Mouse (Mus musculus): ENCODE data around the gene Nwd1. TPM values are rescaled to one million over a fixed set of nuclear protein-coding genes. Genes with fewer than 3 reads are reported as not detected.
"Not testable (repeated sequence)": the region's sequence is repeated elsewhere in the genome, so short reads cannot be mapped to it uniquely, and the experiment has no call there.

The Nwd1 gene
- polyA plus RNA-seq, 1 experiment = 0.91 TPM

DNA sequence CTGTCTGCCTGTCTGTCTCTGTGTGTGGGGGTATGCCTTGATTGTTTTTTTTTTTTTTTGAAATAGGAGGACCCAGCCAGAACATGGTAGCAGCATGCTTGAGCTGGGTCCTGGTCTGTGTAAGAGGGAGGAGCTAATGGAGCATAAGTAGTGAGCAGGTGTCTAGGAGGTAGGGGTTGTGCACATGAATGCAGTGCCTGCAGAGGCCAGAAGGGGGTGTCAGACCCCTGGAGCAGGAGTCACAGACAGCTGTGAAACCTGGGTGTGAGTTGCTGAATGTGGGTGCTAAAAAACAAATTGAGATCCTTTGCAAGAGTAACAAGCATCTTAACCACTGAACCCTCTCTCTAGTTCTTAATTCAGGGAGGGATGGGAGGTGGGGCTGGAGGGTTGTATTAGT is 22.4 kb downstream of the Nwd1 start:
- Histone ChIP-seq H3K9me3 (replicated peaks; ENCODE audit: control insufficient read depth, insufficient read depth, low read length, poor library complexity, severe bottlenecking) (no peaks in the 10 kb centered on the region), H3K4me1 (ENCODE audit: control insufficient read depth, insufficient read depth, low read length) (peaks cover 6% of the 10 kb centered on the region), H3K9ac (ENCODE audit: low read depth, poor library complexity, severe bottlenecking) (no peak overlapping the region), H3K4me3 (ENCODE audit: low read depth, low read length) (no peak overlapping the region), H3K27ac (ENCODE audit: insufficient read depth, low read length) (no peak overlapping the region), H3K27me3 (ENCODE audit: control insufficient read depth, insufficient read depth, low read length, poor library complexity, severe bottlenecking) (no peaks in the 10 kb centered on the region), H3K36me3 (ENCODE audit: control insufficient read depth, insufficient read depth, low read length, poor library complexity, severe bottlenecking) (no peaks in the 10 kb centered on the region)
- peak; percentile 59 for TF ChIP-seq CTCF (IDR thresholded peaks at IDR 0.05; ENCODE audit: low read depth, low read length)
- no peak for TF ChIP-seq EP300 (IDR thresholded peaks at IDR 0.05; ENCODE audit: insufficient read depth, low read depth, low read length)

DNA sequence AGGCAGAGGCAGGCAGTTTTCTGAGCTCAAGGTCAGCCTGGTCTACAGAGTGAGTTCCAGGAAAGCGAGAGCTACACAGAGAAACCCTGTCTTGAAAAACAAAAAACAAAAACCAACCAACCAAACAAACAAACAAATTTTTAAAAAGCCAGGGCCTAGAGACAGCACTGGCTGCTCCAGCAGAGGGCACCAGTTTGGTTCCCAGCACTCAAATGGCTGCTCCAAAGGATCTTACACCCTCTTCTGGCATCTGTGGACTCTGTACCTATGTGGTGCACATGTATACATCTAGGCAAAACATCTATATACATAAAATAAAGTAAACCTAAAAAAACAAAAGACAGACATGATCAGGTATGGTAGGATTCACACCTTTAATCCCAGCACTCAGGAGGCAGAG is 26.3 kb downstream of the Nwd1 start:
- Histone ChIP-seq H3K36me3 (ENCODE audit: control insufficient read depth, insufficient read depth, low read length, poor library complexity, severe bottlenecking) (no peaks in the 10 kb centered on the region), H3K27me3 (ENCODE audit: control insufficient read depth, insufficient read depth, low read length, poor library complexity, severe bottlenecking) (no peaks in the 10 kb centered on the region), H3K9me3 (replicated peaks; ENCODE audit: control insufficient read depth, insufficient read depth, low read length, poor library complexity, severe bottlenecking) (no peaks in the 10 kb centered on the region), H3K27ac (ENCODE audit: insufficient read depth, low read length) (no peak overlapping the region), H3K9ac (ENCODE audit: low read depth, poor library complexity, severe bottlenecking) (no peak overlapping the region), H3K4me3 (ENCODE audit: low read depth, low read length) (no peak overlapping the region), H3K4me1 (ENCODE audit: control insufficient read depth, insufficient read depth, low read length) (peaks cover 13% of the 10 kb centered on the region)
- TF ChIP-seq EP300 (IDR thresholded peaks at IDR 0.05; ENCODE audit: insufficient read depth, low read depth, low read length) = no peak
- no peak for TF ChIP-seq POLR2A (IDR thresholded peaks at IDR 0.05; ENCODE audit: insufficient read depth, low read length)
- peak; percentile 65 for TF ChIP-seq CTCF (IDR thresholded peaks at IDR 0.05; ENCODE audit: low read depth, low read length)

DNA sequence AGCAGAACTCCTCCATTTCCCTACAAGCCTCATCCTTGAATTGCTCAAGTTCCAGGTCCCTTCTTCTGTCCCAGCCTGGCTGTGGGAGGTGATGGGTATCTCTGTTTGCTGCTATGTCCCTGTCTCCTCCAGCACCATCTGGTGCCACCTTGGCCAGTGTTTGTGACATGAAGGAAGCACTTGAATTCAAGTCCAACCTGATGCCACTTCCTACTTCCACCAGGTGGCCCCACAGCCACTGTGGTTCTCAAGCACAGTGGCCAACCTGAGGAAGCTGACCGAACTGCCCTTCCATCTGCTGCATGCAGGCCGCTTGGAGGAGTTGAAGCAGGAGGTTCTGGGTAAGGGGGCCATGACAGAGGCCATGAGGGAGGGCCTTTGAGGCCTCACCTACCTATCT is 27.7 kb downstream of the Nwd1 start:
- no peaks in the 10 kb centered on the region for H3K27me3 ChIP-seq (ENCODE audit: control insufficient read depth, insufficient read depth, low read length, poor library complexity, severe bottlenecking)
- peaks cover 15% of the 10 kb centered on the region for H3K4me1 ChIP-seq (ENCODE audit: control insufficient read depth, insufficient read depth, low read length)
- no peak overlapping the region for H3K4me3 ChIP-seq (ENCODE audit: low read depth, low read length)
- H3K9me3 ChIP-seq (replicated peaks; ENCODE audit: control insufficient read depth, insufficient read depth, low read length, poor library complexity, severe bottlenecking) = no peaks in the 10 kb centered on the region
- H3K36me3 ChIP-seq (ENCODE audit: control insufficient read depth, insufficient read depth, low read length, poor library complexity, severe bottlenecking) = no peaks in the 10 kb centered on the region
- no peak overlapping the region for H3K27ac ChIP-seq (ENCODE audit: insufficient read depth, low read length)
- TF ChIP-seq EP300 (IDR thresholded peaks at IDR 0.05; ENCODE audit: insufficient read depth, low read depth, low read length) (no peak), POLR2A (IDR thresholded peaks at IDR 0.05; ENCODE audit: insufficient read depth, low read length) (no peak), CTCF (IDR thresholded peaks at IDR 0.05; ENCODE audit: low read depth, low read length) (no peak)
- H3K9ac ChIP-seq (ENCODE audit: low read depth, poor library complexity, severe bottlenecking) = no peak overlapping the region

DNA sequence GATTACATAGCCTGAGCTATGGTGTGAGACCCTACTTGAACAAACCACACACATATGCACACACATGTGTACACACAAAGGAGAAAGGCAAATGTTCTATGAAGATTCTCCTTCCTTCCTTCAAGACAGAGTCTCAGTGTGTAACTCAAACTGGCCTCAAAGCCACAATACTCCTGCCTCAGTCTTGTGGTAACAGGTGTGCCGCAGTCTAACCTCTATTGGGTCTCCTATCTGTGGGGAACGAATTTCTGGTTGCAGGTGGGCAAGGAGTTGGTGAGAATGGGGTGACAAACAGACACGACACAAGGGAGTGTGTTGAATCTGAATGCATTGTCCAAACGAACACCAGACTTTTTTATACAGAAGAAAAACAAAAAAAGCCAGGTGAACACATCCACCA is 29.9 kb downstream of the Nwd1 start:
- H3K27me3 ChIP-seq (ENCODE audit: control insufficient read depth, insufficient read depth, low read length, poor library complexity, severe bottlenecking) = no peaks in the 10 kb centered on the region
- H3K4me3 ChIP-seq (ENCODE audit: low read depth, low read length) = no peak overlapping the region
- peaks cover 11% of the 10 kb centered on the region for H3K4me1 ChIP-seq (ENCODE audit: control insufficient read depth, insufficient read depth, low read length)
- TF ChIP-seq EP300 (IDR thresholded peaks at IDR 0.05; ENCODE audit: insufficient read depth, low read depth, low read length) (no peak), POLR2A (IDR thresholded peaks at IDR 0.05; ENCODE audit: insufficient read depth, low read length) (no peak)
- no peaks in the 10 kb centered on the region for H3K36me3 ChIP-seq (ENCODE audit: control insufficient read depth, insufficient read depth, low read length, poor library complexity, severe bottlenecking)
- H3K9ac ChIP-seq (ENCODE audit: low read depth, poor library complexity, severe bottlenecking) = no peak overlapping the region
- H3K9me3 ChIP-seq (replicated peaks; ENCODE audit: control insufficient read depth, insufficient read depth, low read length, poor library complexity, severe bottlenecking) = no peaks in the 10 kb centered on the region
- peak overlapping the region; percentile 77 for H3K27ac ChIP-seq (ENCODE audit: insufficient read depth, low read length)

DNA sequence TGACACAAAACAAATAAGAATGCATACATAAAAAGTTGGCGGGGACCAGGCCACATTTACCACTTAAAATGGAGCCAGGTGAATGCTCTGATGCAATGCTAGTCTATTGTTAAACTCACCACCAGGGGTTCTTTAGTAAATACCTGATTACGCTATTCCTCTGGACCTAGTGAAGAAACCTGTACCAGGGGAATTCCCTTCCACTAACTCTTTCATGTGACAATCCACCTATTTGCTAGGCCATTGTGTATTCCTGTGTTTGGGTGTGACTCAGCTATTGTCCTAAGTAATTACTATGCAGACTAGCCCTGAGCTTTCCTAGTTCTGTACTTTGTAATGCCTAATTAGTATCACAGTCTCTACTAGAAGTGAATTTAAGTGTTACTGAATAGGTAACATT is 30.3 kb downstream of the Nwd1 start:
- not testable (repeated sequence) for H3K27me3 ChIP-seq (ENCODE audit: control insufficient read depth, insufficient read depth, low read length, poor library complexity, severe bottlenecking); H3K36me3 ChIP-seq (ENCODE audit: control insufficient read depth, insufficient read depth, low read length, poor library complexity, severe bottlenecking); H3K4me3 ChIP-seq (ENCODE audit: low read depth, low read length); H3K9me3 ChIP-seq (replicated peaks; ENCODE audit: control insufficient read depth, insufficient read depth, low read length, poor library complexity, severe bottlenecking); H3K9ac ChIP-seq (ENCODE audit: low read depth, poor library complexity, severe bottlenecking)
- H3K4me1 ChIP-seq (ENCODE audit: control insufficient read depth, insufficient read depth, low read length) = peaks cover 11% of the 10 kb centered on the region
- H3K27ac ChIP-seq (ENCODE audit: insufficient read depth, low read length) = peak overlapping the region; percentile 77

DNA sequence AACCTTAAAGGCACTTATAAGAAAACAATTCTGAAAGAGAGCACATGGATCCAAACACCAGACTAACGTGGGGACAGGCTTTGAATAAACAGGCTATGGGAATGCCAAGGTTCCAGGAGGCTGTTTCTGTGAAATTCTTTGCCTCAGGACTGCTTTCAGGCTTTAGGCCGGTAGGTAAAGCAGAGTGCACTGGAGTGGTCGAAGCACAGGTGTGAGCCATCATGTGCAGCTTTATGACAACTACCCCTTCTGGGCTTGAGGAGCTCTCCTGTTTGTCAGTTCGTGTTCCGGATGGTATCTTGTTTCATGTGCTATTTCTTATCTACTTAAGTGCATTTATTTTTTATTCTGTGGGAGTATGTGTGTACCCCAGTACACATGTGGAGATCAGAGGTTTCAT is 30.8 kb downstream of the Nwd1 start:
- H3K27ac ChIP-seq (ENCODE audit: insufficient read depth, low read length) = peak overlapping the region; percentile 62
- TF ChIP-seq CTCF (IDR thresholded peaks at IDR 0.05; ENCODE audit: low read depth, low read length) (no peak), EP300 (IDR thresholded peaks at IDR 0.05; ENCODE audit: insufficient read depth, low read depth, low read length) (0 out of 2 replicates have a peak, but pooled peaks have one; percentile 34)
- peaks cover 11% of the 10 kb centered on the region for H3K4me1 ChIP-seq (ENCODE audit: control insufficient read depth, insufficient read depth, low read length)
- no peaks in the 10 kb centered on the region for H3K27me3 ChIP-seq (ENCODE audit: control insufficient read depth, insufficient read depth, low read length, poor library complexity, severe bottlenecking)
- H3K36me3 ChIP-seq (ENCODE audit: control insufficient read depth, insufficient read depth, low read length, poor library complexity, severe bottlenecking) = no peaks in the 10 kb centered on the region
- H3K9ac ChIP-seq (ENCODE audit: low read depth, poor library complexity, severe bottlenecking) = no peak overlapping the region
- H3K9me3 ChIP-seq (replicated peaks; ENCODE audit: control insufficient read depth, insufficient read depth, low read length, poor library complexity, severe bottlenecking) = no peaks in the 10 kb centered on the region
- no peak overlapping the region for H3K4me3 ChIP-seq (ENCODE audit: low read depth, low read length)

Measured in ES-Bruce4 (cell line).